ENCODE assay signal across 30 mouse cellular contexts in the genomic region with DNA sequence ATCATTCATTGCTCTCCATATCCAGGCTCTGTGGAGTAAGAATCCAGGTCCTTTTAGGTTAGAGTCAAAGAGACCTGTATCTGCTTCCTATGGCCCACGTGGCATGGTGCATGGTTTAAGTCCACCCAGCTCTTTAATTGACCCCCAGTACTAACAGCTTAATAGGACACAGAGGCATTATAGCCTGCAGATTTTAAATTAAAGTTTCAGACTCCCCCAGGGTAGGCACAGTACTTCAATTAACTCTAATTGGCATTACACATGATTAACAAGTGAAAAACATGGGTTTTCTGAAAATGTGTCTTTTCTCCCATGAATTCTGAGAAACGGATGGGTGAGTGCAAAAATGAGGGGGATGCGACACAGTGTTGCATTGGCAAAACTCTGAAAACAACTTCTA. TPM values are rescaled to one million over a fixed set of nuclear protein-coding genes. Genes with fewer than 3 reads are reported as not detected.
DNase-seq lines count a peak whose midpoint lies in the region; ATAC-seq and TF ChIP-seq lines count a peak whose summit lies in the region.
"Had no signal": no experiment of that assay in that cellular context is flagged by ENCODE, and none has a peak within 500 bp of the region (broad histone marks: within the 10 kb centered on the region; RNA-seq: fewer than 3 reads in every experiment).

No protein-coding gene starts in this region.

- no peak overlapping the region for H3K4me3 ChIP-seq in forebrain, embryonic 13.5 days
- no peak overlapping the region for H3K4me3 ChIP-seq in forebrain, embryonic 10.5 days
- H3K4me3 ChIP-seq in hindbrain, embryonic 16.5 days (ENCODE audit: low read length), result no peak overlapping the region
- H3K4me3 ChIP-seq in hindbrain, embryonic 11.5 days (ENCODE audit: low read depth, low read length), result no peak overlapping the region
- H3K4me3 ChIP-seq in forebrain, embryonic 14.5 days (ENCODE audit: low read depth, low read length), result no peak overlapping the region
- no peak overlapping the region for H3K4me3 ChIP-seq in hindbrain, postnatal 0 days (ENCODE audit: low read length)
- no peak overlapping the region for H3K4me3 ChIP-seq in limb, embryonic 10.5 days
- H3K4me3 ChIP-seq: embryonic facial prominence, embryonic 10.5 days; embryonic facial prominence, embryonic 13.5 days; erythroblast, embryonic 14.5 days; heart, embryonic 12.5 days; heart, embryonic 15.5 days; hindbrain, embryonic 15.5 days had no signal

- H3K9me3 ChIP-seq in forebrain, embryonic 13.5 days (replicated peaks), result no peaks in the 10 kb centered on the region
- no peaks in the 10 kb centered on the region for H3K9me3 ChIP-seq in forebrain, embryonic 10.5 days
- H3K9me3 ChIP-seq in hindbrain, embryonic 16.5 days (ENCODE audit: control insufficient read depth, low read length), result no peaks in the 10 kb centered on the region
- H3K9me3 ChIP-seq in hindbrain, embryonic 11.5 days (ENCODE audit: control insufficient read depth, low read length), result no peaks in the 10 kb centered on the region
- no peaks in the 10 kb centered on the region for H3K9me3 ChIP-seq in forebrain, embryonic 14.5 days (replicated peaks; ENCODE audit: control insufficient read depth, low read length)
- no peaks in the 10 kb centered on the region for H3K9me3 ChIP-seq in hindbrain, postnatal 0 days (ENCODE audit: low read length)
- no peaks in the 10 kb centered on the region for H3K9me3 ChIP-seq in limb, embryonic 10.5 days (replicated peaks)
- H3K9me3 ChIP-seq: embryonic facial prominence, embryonic 10.5 days; embryonic facial prominence, embryonic 13.5 days; heart, embryonic 12.5 days; heart, embryonic 15.5 days; hindbrain, embryonic 15.5 days had no signal

- WGBS in forebrain, embryonic 13.5 days, result 23% methylated on average over 3 of the region's 3 CpGs
- WGBS in forebrain, embryonic 10.5 days, result 71% methylated on average over 3 of the region's 3 CpGs
- 67% methylated on average over 3 of the region's 3 CpGs for WGBS in hindbrain, embryonic 16.5 days
- WGBS in hindbrain, embryonic 11.5 days, result 89% methylated on average over 3 of the region's 3 CpGs
- WGBS in forebrain, embryonic 14.5 days, result 18% methylated on average over 3 of the region's 3 CpGs
- 67% methylated on average over 3 of the region's 3 CpGs for WGBS in hindbrain, postnatal 0 days
- WGBS in limb, embryonic 10.5 days, result 71% methylated on average over 3 of the region's 3 CpGs

- no peak for TF ChIP-seq CTCF in hindbrain, postnatal 0 days (IDR thresholded peaks at IDR 0.05; ENCODE audit: low read depth)

- no peaks in the 10 kb centered on the region for H3K27me3 ChIP-seq in forebrain, embryonic 13.5 days
- no peaks in the 10 kb centered on the region for H3K27me3 ChIP-seq in forebrain, embryonic 10.5 days (ENCODE audit: poor library complexity, severe bottlenecking)
- H3K27me3 ChIP-seq in hindbrain, embryonic 16.5 days (replicated peaks; ENCODE audit: control insufficient read depth, insufficient read depth, low read length), result no peaks in the 10 kb centered on the region
- no peaks in the 10 kb centered on the region for H3K27me3 ChIP-seq in hindbrain, embryonic 11.5 days (ENCODE audit: control insufficient read depth, insufficient read depth, low read length)
- no peaks in the 10 kb centered on the region for H3K27me3 ChIP-seq in forebrain, embryonic 14.5 days (replicated peaks; ENCODE audit: control insufficient read depth, insufficient read depth, low read length)
- H3K27me3 ChIP-seq in hindbrain, postnatal 0 days (ENCODE audit: insufficient read depth, low read length), result no peaks in the 10 kb centered on the region
- H3K27me3 ChIP-seq in limb, embryonic 10.5 days (ENCODE audit: low read depth, poor library complexity, severe bottlenecking), result no peaks in the 10 kb centered on the region
- H3K27me3 ChIP-seq: embryonic facial prominence, embryonic 13.5 days; heart, embryonic 15.5 days; hindbrain, embryonic 15.5 days had no signal

- no peak overlapping the region for H3K4me2 ChIP-seq in forebrain, embryonic 13.5 days
- no peak overlapping the region for H3K4me2 ChIP-seq in hindbrain, embryonic 16.5 days (ENCODE audit: low read length)
- H3K4me2 ChIP-seq in hindbrain, embryonic 11.5 days (replicated peaks; ENCODE audit: low read depth, low read length), result no peak overlapping the region
- H3K4me2 ChIP-seq in forebrain, embryonic 14.5 days (ENCODE audit: low read length), result no peak overlapping the region
- H3K4me2 ChIP-seq in hindbrain, postnatal 0 days (ENCODE audit: low read depth, low read length), result no peak overlapping the region
- H3K4me2 ChIP-seq: embryonic facial prominence, embryonic 13.5 days; heart, embryonic 12.5 days; heart, embryonic 15.5 days; hindbrain, embryonic 15.5 days had no signal

- no peak overlapping the region for H3K9ac ChIP-seq in forebrain, embryonic 13.5 days
- H3K9ac ChIP-seq in hindbrain, embryonic 16.5 days (ENCODE audit: low read depth, low read length), result no peak overlapping the region
- no peak overlapping the region for H3K9ac ChIP-seq in hindbrain, embryonic 11.5 days (ENCODE audit: low read depth, low read length)
- H3K9ac ChIP-seq in forebrain, embryonic 14.5 days (ENCODE audit: low read length), result no peak overlapping the region
- no peak overlapping the region for H3K9ac ChIP-seq in hindbrain, postnatal 0 days (replicated peaks; ENCODE audit: low read length)
- H3K9ac ChIP-seq: embryonic facial prominence, embryonic 13.5 days; heart, embryonic 12.5 days; heart, embryonic 15.5 days; hindbrain, embryonic 15.5 days had no signal

- no peak for DNase-seq in forebrain, embryonic 10.5 days (ENCODE audit: extremely low spot score, low spot score)
- DNase-seq in hindbrain, embryonic 11.5 days (ENCODE audit: low spot score), result no peak
- peak; percentile 50 for DNase-seq in forebrain, embryonic 14.5 days (ENCODE audit: low spot score)
- no peak for DNase-seq in hindbrain, postnatal 0 days (ENCODE audit: low spot score)
- no peak for DNase-seq in limb, embryonic 10.5 days (ENCODE audit: low spot score)
- DNase-seq: adrenal gland, adult 8-10 months; adrenal gland, postnatal 25 days; cerebellum, adult 11 months; cerebellum, adult 2 months; cerebellum, adult 9-11 months; cerebellum, postnatal 25 days; embryo, embryonic 11 days; gastrocnemius, postnatal 25 days; heart, adult 18-20 months; heart, postnatal 10 days; heart, postnatal 36 days; kidney, adult 18-20 months; kidney, adult 9 months had no signal

- peak; percentile 83; the same call in 1 of the 2 replicates for ATAC-seq in forebrain, embryonic 13.5 days
- ATAC-seq in hindbrain, embryonic 16.5 days, result peak; percentile 81; the same call in 1 of the 2 replicates
- ATAC-seq in hindbrain, embryonic 11.5 days (ENCODE audit: low FRiP score), result no peak
- peak; percentile 61 for ATAC-seq in forebrain, embryonic 14.5 days
- ATAC-seq in hindbrain, postnatal 0 days, result 0 out of 2 replicates have a peak, but pooled peaks have one; percentile 40
- ATAC-seq in frontal cortex, adult (ENCODE audit: low TSS enrichment), result no peak
- ATAC-seq: activated CD4-positive, CD25-positive, alpha-beta regulatory T cell, adult 4 months; inflammation-experienced regulatory T-cells, adult 6 months; intestine, embryonic 16.5 days had no signal

- peaks cover 15% of the 10 kb centered on the region for H3K4me1 ChIP-seq in forebrain, embryonic 13.5 days
- no peaks in the 10 kb centered on the region for H3K4me1 ChIP-seq in forebrain, embryonic 10.5 days
- no peaks in the 10 kb centered on the region for H3K4me1 ChIP-seq in hindbrain, embryonic 16.5 days (ENCODE audit: control insufficient read depth, insufficient read depth, low read depth, low read length)
- no peaks in the 10 kb centered on the region for H3K4me1 ChIP-seq in hindbrain, embryonic 11.5 days (replicated peaks; ENCODE audit: control insufficient read depth, insufficient read depth, low read length)
- H3K4me1 ChIP-seq in forebrain, embryonic 14.5 days (ENCODE audit: control insufficient read depth, insufficient read depth, low read length), result peaks cover 5% of the 10 kb centered on the region; the same call in 1 of the 2 replicates
- 0 out of 2 replicates have a peak, but pooled peaks cover 4% of the 10 kb centered on the region for H3K4me1 ChIP-seq in hindbrain, postnatal 0 days (ENCODE audit: insufficient read depth, low read length)
- H3K4me1 ChIP-seq in limb, embryonic 10.5 days, result peaks cover 4% of the 10 kb centered on the region; the same call in 1 of the 2 replicates
- H3K4me1 ChIP-seq: embryonic facial prominence, embryonic 10.5 days; embryonic facial prominence, embryonic 13.5 days; heart, embryonic 15.5 days had no signal

- no peaks in the 10 kb centered on the region for H3K36me3 ChIP-seq in forebrain, embryonic 13.5 days (ENCODE audit: poor library complexity, severe bottlenecking)
- H3K36me3 ChIP-seq in forebrain, embryonic 10.5 days (replicated peaks), result no peaks in the 10 kb centered on the region
- no peaks in the 10 kb centered on the region for H3K36me3 ChIP-seq in hindbrain, embryonic 16.5 days (ENCODE audit: control insufficient read depth, insufficient read depth, low read length)
- H3K36me3 ChIP-seq in hindbrain, embryonic 11.5 days (ENCODE audit: control insufficient read depth, insufficient read depth, low read length), result no peaks in the 10 kb centered on the region
- H3K36me3 ChIP-seq in forebrain, embryonic 14.5 days (ENCODE audit: control insufficient read depth, insufficient read depth, low read length), result no peaks in the 10 kb centered on the region
- H3K36me3 ChIP-seq in hindbrain, postnatal 0 days (ENCODE audit: insufficient read depth, low read length), result no peaks in the 10 kb centered on the region
- H3K36me3 ChIP-seq in limb, embryonic 10.5 days, result no peaks in the 10 kb centered on the region
- H3K36me3 ChIP-seq: embryonic facial prominence, embryonic 10.5 days; embryonic facial prominence, embryonic 13.5 days; heart, embryonic 12.5 days; heart, embryonic 15.5 days; hindbrain, embryonic 15.5 days had no signal

- no peak overlapping the region for H3K27ac ChIP-seq in forebrain, embryonic 13.5 days
- H3K27ac ChIP-seq in forebrain, embryonic 10.5 days, result no peak overlapping the region
- no peak overlapping the region for H3K27ac ChIP-seq in hindbrain, embryonic 16.5 days (ENCODE audit: low read depth, low read length)
- H3K27ac ChIP-seq in hindbrain, embryonic 11.5 days (ENCODE audit: low read depth, low read length), result no peak overlapping the region
- no peak overlapping the region for H3K27ac ChIP-seq in forebrain, embryonic 14.5 days (ENCODE audit: low read depth, low read length)
- no peak overlapping the region for H3K27ac ChIP-seq in hindbrain, postnatal 0 days
- no peak overlapping the region for H3K27ac ChIP-seq in limb, embryonic 10.5 days
- H3K27ac ChIP-seq: embryonic facial prominence, embryonic 10.5 days; embryonic facial prominence, embryonic 13.5 days; heart, embryonic 15.5 days; hindbrain, embryonic 15.5 days had no signal

RNA-seq across cellular contexts. Expression of a gene that starts 54.1 kb away (rescaled TPM):
- polyA plus RNA-seq in forebrain, embryonic 13.5 days (2015; fragmentation: Nextera tagmentation; extraction: Ambion mirVana), result 8.7 and 10.0 TPM in 2 replicates
- 9.3 and 9.8 TPM in 2 replicates for polyA plus RNA-seq in forebrain, embryonic 10.5 days (2016; fragmentation: Nextera tagmentation; extraction: Ambion mirVana)
- polyA plus RNA-seq in hindbrain, embryonic 16.5 days (2015; fragmentation: Nextera tagmentation; extraction: Ambion mirVana), result 7.2 and 8.4 TPM in 2 replicates
- polyA plus RNA-seq in hindbrain, embryonic 11.5 days (2014; fragmentation: Nextera tagmentation; extraction: Ambion mirVana), result 7.4 and 9.4 TPM in 2 replicates
- 5.8 and 7.7 TPM in 2 replicates for polyA plus RNA-seq in forebrain, embryonic 14.5 days (2014; fragmentation: Nextera tagmentation; extraction: Ambion mirVana)
- total RNA-seq in hindbrain, postnatal 0 days (2014; rRNA removed), result 5.6 and 6.6 TPM in 2 replicates
- 5.1 and 7.6 TPM in 2 replicates for polyA plus RNA-seq in hindbrain, postnatal 0 days (2015; fragmentation: Nextera tagmentation; extraction: Ambion mirVana)
- polyA plus RNA-seq in limb, embryonic 10.5 days (2016; fragmentation: Nextera tagmentation; extraction: Ambion mirVana), result 8.1 and 8.7 TPM in 2 replicates
- polyA plus RNA-seq: erythroblast, embryonic 14.5 days had no signal

Comparison
In these comparisons a context has a peak if more than half of its experiments do, and no peak if none do; other contexts are left out.
1. ATAC-seq: peak in forebrain, embryonic 13.5 days (single experiment), hindbrain, embryonic 16.5 days (single experiment), forebrain, embryonic 14.5 days (single experiment) and hindbrain, postnatal 0 days (single experiment); none in hindbrain, embryonic 11.5 days (single experiment) and frontal cortex, adult (single experiment).